Mouse (Mus musculus) megakaryocyte, adult 5-6 weeks (primary cell): Measurements from ENCODE around the gene Syn2. TPM values are rescaled to one million over a fixed set of nuclear protein-coding genes. Genes with fewer than 3 reads are reported as not detected.

Source experiments
- total RNA-seq, 2 experiments: library from RNA; stranded (forward) in 1 of 2; stranded (reverse) in 1 of 2; fragments of 153-499, 151-499 nt in 1 of 2; fragments of 221-1000, 200-1000 nt in 1 of 2; gene quantifications; 2 replicates each; pipeline versions ENCODE4 v1.2.3 to v1.2.4; 2015 to 2017

The Syn2 gene
- total RNA-seq, 2 experiments from 2014 or later: not detected

Other genes with a start within 250 kb of the Syn2 start
- gene Vgll4, start 164.9 kb upstream of the Syn2 start, total RNA-seq (2015): 9.4 and 9.7 TPM in 2 replicates
- 26.4 and 29.7 TPM in 2 replicates for gene Vgll4, start 164.9 kb upstream of the Syn2 start, total RNA-seq (2017)
- 22.9 and 24.9 TPM in 2 replicates for gene Tamm41, start 97.0 kb upstream of the Syn2 start, total RNA-seq (2015)
- gene Tamm41, start 97.0 kb upstream of the Syn2 start, total RNA-seq (2017): 29.5 and 31.2 TPM in 2 replicates
- gene Gm17482, start 92.4 kb downstream of the Syn2 start, total RNA-seq (2015): not detected in 2 replicates
- not detected in 2 replicates for gene Gm17482, start 92.4 kb downstream of the Syn2 start, total RNA-seq (2017)
- gene Timp4, start 117.3 kb downstream of the Syn2 start, total RNA-seq (2015): 0.02 TPM in 1 of 2 replicates, not detected in the other
- not detected in 2 replicates for gene Timp4, start 117.3 kb downstream of the Syn2 start, total RNA-seq (2017)
- 2.8 and 6.5 TPM in 2 replicates for gene Pparg, start 226.0 kb downstream of the Syn2 start, total RNA-seq (2015)
- gene Pparg, start 226.0 kb downstream of the Syn2 start, total RNA-seq (2017): 2.0 and 2.7 TPM in 2 replicates